Mouse (Mus musculus): Measurements from ENCODE around the gene Nup210. TPM values are rescaled to one million over a fixed set of nuclear protein-coding genes. Genes with fewer than 3 reads are reported as not detected.

Gene Nup210
- 100 to 1,000 TPM; 103 to 119 TPM for total RNA-seq (2023)

DNA sequence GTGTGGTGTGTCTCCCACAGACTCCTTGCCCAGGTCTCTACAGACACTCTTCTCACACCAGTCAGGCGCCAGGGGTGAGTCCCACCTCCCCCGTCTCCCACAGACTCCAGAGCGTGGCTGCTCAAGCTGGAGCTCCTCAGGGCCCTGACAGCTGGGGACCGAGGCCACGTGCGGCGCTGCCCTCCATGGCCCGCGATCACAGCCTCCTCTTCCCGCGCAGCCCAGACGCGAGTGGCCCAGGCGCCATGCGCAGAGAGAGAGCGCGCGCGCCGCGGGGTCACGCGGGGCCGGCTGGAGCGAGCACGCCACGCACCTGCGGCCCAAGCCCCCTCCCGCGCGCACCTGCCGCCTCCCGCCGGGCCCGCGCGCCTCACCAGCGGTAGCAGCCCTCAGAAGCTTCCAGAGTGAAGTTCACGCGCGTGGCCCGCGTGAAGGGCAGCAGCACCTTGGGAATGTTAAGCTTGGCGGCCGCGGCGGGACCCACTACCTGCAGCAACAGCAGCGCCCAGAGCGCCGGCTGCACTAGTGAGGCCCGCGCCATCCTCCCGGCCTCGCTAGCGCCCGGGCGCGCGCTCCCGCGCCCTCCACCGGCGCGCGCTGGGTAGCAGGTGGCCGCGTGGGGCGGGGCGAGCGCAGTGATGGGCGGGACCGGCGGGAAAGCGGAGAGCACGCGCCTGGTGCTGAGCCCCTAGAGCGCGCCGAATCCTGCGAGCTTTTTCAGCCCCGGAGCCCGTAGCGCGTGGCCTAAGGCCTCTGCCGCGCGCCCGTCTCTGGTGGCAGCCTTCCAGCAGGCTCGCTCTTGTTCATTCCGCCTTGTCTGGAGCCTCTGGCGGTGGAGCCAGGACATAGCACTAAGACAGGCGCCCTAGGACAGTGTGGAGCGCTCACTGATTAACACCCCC lies at the start of gene Nup210:
Nup210 (minus strand) TSS at position 586 of the 902 bp plus-strand sequence.

GRCm38 (mm10) chr6:91156554-91157236 lies 40.1 kb upstream of the Nup210 start, which contains the start of gene Hdac11:
Hdac11 (plus strand) TSS chr6:91156665.

GRCm38 (mm10) chr6:90988648-90989317 lies 127.8 kb downstream of the Nup210 start, which contains the start of gene Iqsec1:
Iqsec1 (minus strand) TSS chr6:90988685.

Other genes starting within 250 kb of the Nup210 start
- 100 to 1,000 TPM; 245 to 274 TPM for gene Iqsec1, start 128.1 kb downstream of the Nup210 start, total RNA-seq (2023)
- under 1 TPM; 0.35 to 0.64 TPM for gene Hdac11, start 39.8 kb upstream of the Nup210 start, total RNA-seq (2023)
- gene Fbln2, start 95.6 kb upstream of the Nup210 start, total RNA-seq (2023), result under 1 TPM in 1 of 2 experiments, not detected in 1; 0.16 TPM